Mouse (Mus musculus): Measurements from ENCODE around the gene Vmn1r217.
"Not testable (repeated sequence)": the region's sequence is repeated elsewhere in the genome, so short reads cannot be mapped to it uniquely, and the experiment has no call there.

Vmn1r217 gene

DNA sequence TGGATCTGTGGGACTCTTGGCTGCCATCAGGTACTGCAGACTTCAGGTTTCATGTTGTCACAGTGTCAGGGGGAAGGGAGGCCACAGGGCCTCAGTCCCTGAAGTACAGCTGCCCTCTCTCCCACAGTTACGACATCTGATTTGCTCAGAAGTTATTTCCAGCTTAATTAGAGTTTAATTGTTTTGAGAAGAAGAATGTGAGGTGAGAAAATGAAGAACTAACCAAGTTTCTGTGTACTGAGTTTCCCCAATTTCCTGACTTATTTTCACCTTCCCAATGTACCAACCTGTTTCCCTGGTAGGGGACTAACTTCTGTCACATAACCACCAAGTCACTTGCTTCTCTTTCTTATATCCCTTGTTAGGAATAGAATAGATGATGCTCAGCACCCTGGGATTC lies at the start of gene Vmn1r217:
Gene Vmn1r217 (minus strand): TSS at position 101 of the 400 bp plus-strand sequence.
- in situ Hi-C loops (cut with MboI; ENCODE audit: unreplicated experiment in 2 of 2) = not testable (repeated sequence)

- in situ Hi-C loops (cut with MboI; ENCODE audit: unreplicated experiment in 2 of 2) = not testable (repeated sequence)
These were observed 48.4 kb upstream of the Vmn1r217 start for GRCm38 (mm10) chr13:23166471-23166870.

DNA sequence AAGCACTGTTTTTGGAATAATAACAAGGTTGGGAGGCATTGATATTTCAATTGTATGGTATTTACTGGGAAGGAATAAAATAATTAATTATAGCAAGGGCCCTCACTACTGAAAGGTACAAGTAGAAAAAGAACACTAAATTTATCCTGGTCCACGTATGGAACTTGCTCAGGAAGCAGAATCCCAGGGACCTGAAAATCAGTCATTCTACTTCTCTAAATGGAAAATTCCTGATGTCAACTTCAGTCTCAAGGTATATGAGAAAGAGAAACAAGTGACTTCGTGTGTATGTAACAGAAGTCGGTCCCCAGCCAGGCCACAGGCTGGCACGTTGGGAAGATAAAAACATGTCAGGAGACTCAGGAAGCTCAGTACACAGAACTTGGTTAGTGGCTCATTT lies 41.0 kb upstream of the Vmn1r217 start, which contains the start of gene Vmn1r219:
Gene Vmn1r219 (plus strand): TSS at position 301 of the 400 bp plus-strand sequence.
- in situ Hi-C loops (cut with MboI; ENCODE audit: unreplicated experiment in 2 of 2) = no loop called here

GRCm38 (mm10) chr13:23157848-23158247 lies 39.8 kb upstream of the Vmn1r217 start:
- in situ Hi-C loops (cut with MboI; ENCODE audit: unreplicated experiment in 2 of 2) = no loop called here

DNA sequence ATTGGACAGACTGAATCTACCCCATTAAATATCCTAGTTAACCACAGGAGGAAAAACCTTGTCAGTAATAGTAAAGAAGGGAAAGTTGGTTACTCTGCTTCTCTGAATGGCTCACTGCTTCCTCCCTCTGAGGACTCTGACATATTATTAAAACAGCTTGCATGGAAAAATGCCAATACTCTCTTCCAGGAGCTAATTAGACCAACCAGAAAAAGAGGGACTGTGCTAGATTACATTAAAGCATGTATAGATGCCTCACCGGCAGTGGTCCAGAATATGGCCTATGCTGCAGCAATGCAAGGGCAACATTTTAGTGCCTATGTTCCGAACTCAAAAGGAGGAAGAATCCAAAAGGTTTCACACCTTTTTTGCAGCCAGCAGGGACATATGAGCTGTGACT lies 20.9 kb upstream of the Vmn1r217 start:
- in situ Hi-C loops (cut with MboI; ENCODE audit: unreplicated experiment in 2 of 2) = no loop called here

- in situ Hi-C loops (cut with MboI; ENCODE audit: unreplicated experiment in 2 of 2) = no loop called here
These were observed 15.5 kb upstream of the Vmn1r217 start for GRCm38 (mm10) chr13:23133501-23133900.

DNA sequence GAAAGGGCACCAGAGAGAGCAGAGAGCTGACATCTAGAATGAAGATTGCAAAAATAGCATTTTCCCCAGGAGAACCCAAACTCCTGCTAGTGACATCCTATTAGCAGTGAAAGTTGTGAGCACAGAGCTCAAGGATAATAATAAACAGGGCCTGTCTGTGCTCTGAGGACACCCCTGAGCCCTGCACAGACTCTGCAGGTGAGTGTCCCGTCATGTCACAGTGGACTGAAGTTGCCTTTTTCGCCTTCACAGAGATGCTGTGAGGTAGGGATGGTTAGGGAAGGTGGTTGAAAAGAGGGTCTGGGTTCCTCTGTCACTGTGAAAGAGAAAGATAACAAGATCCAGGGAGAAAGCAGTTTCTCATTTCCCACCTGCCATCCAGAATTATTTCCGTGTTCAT lies 15.1 kb upstream of the Vmn1r217 start, which contains the start of gene Vmn1r218:
Gene Vmn1r218 (plus strand): TSS at position 57 of the 400 bp plus-strand sequence.
- in situ Hi-C loops (cut with MboI; ENCODE audit: unreplicated experiment in 2 of 2) = no loop called here

- in situ Hi-C loops (cut with MboI; ENCODE audit: unreplicated experiment in 2 of 2) = no loop called here
These were observed 2.6 kb upstream of the Vmn1r217 start for GRCm38 (mm10) chr13:23120611-23121010.

DNA sequence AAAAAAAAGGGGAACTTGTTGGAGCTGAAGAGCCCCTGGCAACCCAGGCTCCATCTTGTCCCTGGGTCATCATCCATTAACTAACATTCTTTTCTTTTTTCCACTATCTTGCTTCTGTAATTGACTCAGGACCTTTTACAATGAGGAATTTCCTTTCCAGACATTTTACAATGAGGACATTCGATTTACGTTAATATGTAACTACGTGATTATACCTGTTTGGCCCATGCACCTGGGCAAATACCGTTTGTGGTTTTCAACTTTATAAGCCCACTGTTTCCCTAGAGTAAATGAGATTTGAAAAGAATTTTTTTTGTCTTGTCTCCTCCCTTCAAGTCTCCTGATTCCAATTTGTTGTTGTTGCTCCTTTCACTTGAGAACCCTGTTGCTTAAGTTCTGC lies 23.6 kb downstream of the Vmn1r217 start:
- in situ Hi-C loops (cut with MboI; ENCODE audit: unreplicated experiment in 2 of 2) = no loop called here

DNA sequence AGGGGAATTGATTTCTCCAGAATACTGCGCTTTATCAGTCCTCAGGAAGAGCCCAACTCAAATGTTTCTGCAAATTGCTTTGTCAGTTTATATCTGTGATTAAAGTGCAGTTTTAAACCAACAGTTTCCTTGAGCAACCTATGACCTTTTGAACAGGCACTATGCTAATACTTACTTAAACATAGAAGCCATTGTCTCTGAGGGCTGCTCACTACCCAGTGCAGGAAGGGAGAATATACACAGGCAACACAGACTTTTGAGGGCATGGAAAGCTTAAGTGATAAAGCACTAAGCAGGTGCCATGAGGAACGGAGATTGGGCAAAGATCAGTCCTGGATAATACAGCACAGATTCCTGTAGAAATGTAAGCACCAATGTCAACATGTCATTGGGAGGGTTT lies 48.7 kb downstream of the Vmn1r217 start:
- in situ Hi-C loops (cut with MboI; ENCODE audit: unreplicated experiment in 2 of 2) = no loop called here

DNA sequence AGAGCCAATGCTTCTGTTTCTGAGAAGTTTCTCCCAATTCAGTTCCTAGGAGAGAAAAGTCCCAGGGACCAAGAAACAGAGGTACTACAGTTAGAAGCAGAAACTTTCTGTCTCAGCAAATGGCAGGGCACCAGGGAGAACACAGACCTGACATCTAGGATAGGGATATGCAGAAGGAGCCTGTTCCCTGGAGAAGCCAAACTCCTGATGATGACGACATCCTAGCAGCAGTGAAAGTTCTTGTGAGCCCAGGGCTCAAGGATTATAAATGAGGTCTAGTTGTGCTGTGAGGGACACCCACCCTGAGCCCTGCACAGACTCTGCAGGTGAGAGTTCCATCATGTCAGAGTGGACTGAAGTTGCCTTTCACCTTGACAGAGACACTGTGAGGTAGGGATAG lies 50.3 kb downstream of the Vmn1r217 start, which contains the start of gene Vmn1r215:
Gene Vmn1r215 (plus strand): TSS at position 301 of the 400 bp plus-strand sequence.
- in situ Hi-C loops (cut with MboI; ENCODE audit: unreplicated experiment in 2 of 2) = no loop called here

DNA sequence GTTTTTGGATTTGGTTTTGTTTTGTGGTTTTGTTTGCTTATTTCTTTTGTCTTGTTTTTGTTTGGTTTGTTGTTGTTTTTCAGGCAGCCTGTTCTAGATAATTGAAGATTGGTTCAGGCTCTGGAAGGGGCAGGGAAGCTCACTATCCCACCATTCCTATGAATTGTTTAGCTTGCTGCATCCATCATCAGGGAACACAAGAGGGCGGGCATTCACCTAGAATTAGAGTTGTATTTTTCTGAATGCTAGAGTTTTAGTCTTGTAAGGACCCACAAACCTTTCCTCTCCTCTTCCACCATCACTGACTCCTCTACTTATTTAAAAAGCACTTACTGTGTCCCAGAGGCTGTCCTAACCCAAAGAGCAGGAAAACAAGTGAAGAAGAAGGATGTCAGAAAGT lies 60.2 kb downstream of the Vmn1r217 start:
- in situ Hi-C loops (cut with MboI; ENCODE audit: unreplicated experiment in 2 of 2) = no loop called here
